Mouse (Mus musculus): Measurements from ENCODE around the gene Pld1. TPM values are rescaled to one million over a fixed set of nuclear protein-coding genes. Genes with fewer than 3 reads are reported as not detected.
A peak's percentile ranks its signal among the peaks of the same experiment; 100 is the strongest.

Gene Pld1
- polyA plus RNA-seq, 1 experiment from 2014 or later, result 5.2 TPM

- WGBS, result 72% methylated on average over 1 of the region's 1 CpGs
- no peaks in the 10 kb centered on the region for H3K9me3 ChIP-seq (ENCODE audit: control insufficient read depth, low read length)
- H3K36me3 ChIP-seq (ENCODE audit: control insufficient read depth, insufficient read depth, low read length), result no peaks in the 10 kb centered on the region
- no peak overlapping the region for H3K4me2 ChIP-seq
- ATAC-seq (ENCODE audit: low FRiP score), result no peak
- no peak overlapping the region for H3K4me3 ChIP-seq (ENCODE audit: low read depth, low read length)
- H3K27ac ChIP-seq (ENCODE audit: low read depth, low read length), result no peak overlapping the region
- no peaks in the 10 kb centered on the region for H3K4me1 ChIP-seq (ENCODE audit: control insufficient read depth, insufficient read depth, low read length)
- no peak overlapping the region for H3K9ac ChIP-seq (ENCODE audit: low read length)
- H3K27me3 ChIP-seq (ENCODE audit: control insufficient read depth, insufficient read depth, low read length), result no peaks in the 10 kb centered on the region
- DNase-seq (ENCODE audit: low spot score, missing footprints), result no peak
Observed at GRCm38 (mm10) chr3:28164678-28165077, 226.2 kb downstream of the Pld1 start.

GRCm38 (mm10) chr3:28165598-28165997 is 227.1 kb downstream of the Pld1 start:
- H3K27ac ChIP-seq (ENCODE audit: low read depth, low read length), result no peak overlapping the region
- peak; percentile 55; the same call in 1 of the 2 replicates for ATAC-seq (ENCODE audit: low FRiP score)
- H3K27me3 ChIP-seq (ENCODE audit: control insufficient read depth, insufficient read depth, low read length), result no peaks in the 10 kb centered on the region
- H3K4me3 ChIP-seq (ENCODE audit: low read depth, low read length), result no peak overlapping the region
- H3K4me2 ChIP-seq, result no peak overlapping the region
- H3K9me3 ChIP-seq (ENCODE audit: control insufficient read depth, low read length), result no peaks in the 10 kb centered on the region
- H3K9ac ChIP-seq (ENCODE audit: low read length), result no peak overlapping the region
- H3K4me1 ChIP-seq (ENCODE audit: control insufficient read depth, insufficient read depth, low read length), result no peaks in the 10 kb centered on the region
- whole genome bisulfite sequencing, result 0% methylated on average over 1 of the region's 1 CpGs
- peak; percentile 93 for DNase-seq (ENCODE audit: low spot score, missing footprints)
- no peaks in the 10 kb centered on the region for H3K36me3 ChIP-seq (ENCODE audit: control insufficient read depth, insufficient read depth, low read length)

GRCm38 (mm10) chr3:28167796-28168505 is 229.5 kb downstream of the Pld1 start:
- H3K4me3 ChIP-seq (ENCODE audit: low read depth, low read length), result no peak overlapping the region
- no peaks in the 10 kb centered on the region for H3K4me1 ChIP-seq (ENCODE audit: control insufficient read depth, insufficient read depth, low read length)
- 81% methylated on average over 6 of the region's 6 CpGs for WGBS
- no peak for ATAC-seq (ENCODE audit: low FRiP score)
- H3K9ac ChIP-seq (ENCODE audit: low read length), result no peak overlapping the region
- DNase-seq (ENCODE audit: low spot score, missing footprints), result no peak
- H3K9me3 ChIP-seq (ENCODE audit: control insufficient read depth, low read length), result no peaks in the 10 kb centered on the region
- H3K27me3 ChIP-seq (ENCODE audit: control insufficient read depth, insufficient read depth, low read length), result no peaks in the 10 kb centered on the region
- no peak overlapping the region for H3K27ac ChIP-seq (ENCODE audit: low read depth, low read length)
- no peaks in the 10 kb centered on the region for H3K36me3 ChIP-seq (ENCODE audit: control insufficient read depth, insufficient read depth, low read length)
- no peak overlapping the region for H3K4me2 ChIP-seq

- 47% methylated on average over 17 of the region's 17 CpGs for WGBS
- DNase-seq (ENCODE audit: low spot score, missing footprints), result no peak
- H3K4me3 ChIP-seq (ENCODE audit: low read depth, low read length), result no peak overlapping the region
- no peaks in the 10 kb centered on the region for H3K36me3 ChIP-seq (ENCODE audit: control insufficient read depth, insufficient read depth, low read length)
- H3K9me3 ChIP-seq (ENCODE audit: control insufficient read depth, low read length), result no peaks in the 10 kb centered on the region
- no peak overlapping the region for H3K9ac ChIP-seq (ENCODE audit: low read length)
- peaks cover 7% of the 10 kb centered on the region; the same call in 1 of the 2 replicates for H3K4me1 ChIP-seq (ENCODE audit: control insufficient read depth, insufficient read depth, low read length)
- no peak overlapping the region for H3K27ac ChIP-seq (ENCODE audit: low read depth, low read length)
- no peak for ATAC-seq (ENCODE audit: low FRiP score)
- H3K27me3 ChIP-seq (ENCODE audit: control insufficient read depth, insufficient read depth, low read length), result no peaks in the 10 kb centered on the region
- H3K4me2 ChIP-seq, result no peak overlapping the region
Observed at GRCm38 (mm10) chr3:28170911-28171618, 232.6 kb downstream of the Pld1 start.

- peak overlapping the region; percentile 35 for H3K4me2 ChIP-seq
- ATAC-seq (ENCODE audit: low FRiP score), result peak; percentile 99
- H3K27ac ChIP-seq (ENCODE audit: low read depth, low read length), result peak overlapping the region; percentile 64
- H3K4me3 ChIP-seq (ENCODE audit: low read depth, low read length), result peak overlapping the region; percentile 9; the same call in 1 of the 2 replicates
- H3K9ac ChIP-seq (ENCODE audit: low read length), result peak overlapping the region; percentile 41; the same call in 1 of the 2 replicates
- WGBS, result 6% methylated on average over 21 of the region's 21 CpGs
- peaks cover 11% of the 10 kb centered on the region for H3K4me1 ChIP-seq (ENCODE audit: control insufficient read depth, insufficient read depth, low read length)
- no peaks in the 10 kb centered on the region for H3K9me3 ChIP-seq (ENCODE audit: control insufficient read depth, low read length)
- no peaks in the 10 kb centered on the region for H3K27me3 ChIP-seq (ENCODE audit: control insufficient read depth, insufficient read depth, low read length)
- H3K36me3 ChIP-seq (ENCODE audit: control insufficient read depth, insufficient read depth, low read length), result no peaks in the 10 kb centered on the region
- DNase-seq (ENCODE audit: low spot score, missing footprints), result peak; percentile 95
Observed at GRCm38 (mm10) chr3:28175997-28176967, 237.8 kb downstream of the Pld1 start.

- H3K9me3 ChIP-seq (ENCODE audit: control insufficient read depth, low read length), result no peaks in the 10 kb centered on the region
- no peak for ATAC-seq (ENCODE audit: low FRiP score)
- WGBS, result 83% methylated on average over 6 of the region's 6 CpGs
- no peak overlapping the region for H3K27ac ChIP-seq (ENCODE audit: low read depth, low read length)
- peaks cover 11% of the 10 kb centered on the region for H3K4me1 ChIP-seq (ENCODE audit: control insufficient read depth, insufficient read depth, low read length)
- H3K9ac ChIP-seq (ENCODE audit: low read length), result no peak overlapping the region
- H3K4me3 ChIP-seq (ENCODE audit: low read depth, low read length), result no peak overlapping the region
- no peaks in the 10 kb centered on the region for H3K27me3 ChIP-seq (ENCODE audit: control insufficient read depth, insufficient read depth, low read length)
- H3K4me2 ChIP-seq, result no peak overlapping the region
- no peaks in the 10 kb centered on the region for H3K36me3 ChIP-seq (ENCODE audit: control insufficient read depth, insufficient read depth, low read length)
- no peak for DNase-seq (ENCODE audit: low spot score, missing footprints)
Observed at GRCm38 (mm10) chr3:28178333-28178732, 239.8 kb downstream of the Pld1 start.

Other genes with a start within 250 kb of the Pld1 start
- gene Fndc3b, start 227.4 kb upstream of the Pld1 start, polyA plus RNA-seq (2014; fragmentation: Nextera tagmentation; extraction: Ambion mirVana), result 10.0 and 10.1 TPM in 2 replicates
- gene Tmem212, start 42.3 kb upstream of the Pld1 start, polyA plus RNA-seq (2014; fragmentation: Nextera tagmentation; extraction: Ambion mirVana), result not detected in 2 replicates

Data from midbrain, embryonic 11.5 days (tissue).